Mouse (Mus musculus) stomach, embryonic 15.5 days (tissue): ENCODE data around the gene Coa3. TPM values are rescaled to one million over a fixed set of nuclear protein-coding genes. Genes with fewer than 3 reads are reported as not detected.

Source experiments
- ATAC-seq: fragments of 200-750 bp; cut with Nextera tagmentation; 2 replicates; pipeline ENCODE4 v1.8.0; 2017; ENCODE audit warnings: low read depth, moderate number of reproducible peaks, moderate TSS enrichment; ENCODE audit not compliant: insufficient read depth, low FRiP score
- H3K27ac ChIP-seq: fragments of 300-500 bp; sonication (generic); 2 replicates; pipeline ENCODE4 v1.5.1; 2015; ENCODE audit warnings: mild to moderate bottlenecking, inconsistent platforms
- H3K27me3 ChIP-seq: fragments of 300-500 bp; sonication (generic); replicated peaks from 2 replicates; pipeline ENCODE4 v1.6.1; 2015; ENCODE audit warnings: inconsistent platforms
- H3K36me3 ChIP-seq: fragments of 300-500 bp; sonication (generic); 2 replicates; pipeline ENCODE4 v1.6.1; 2015; ENCODE audit warnings: inconsistent platforms
- H3K4me1 ChIP-seq: fragments of 300-500 bp; sonication (generic); 2 replicates; pipeline ENCODE4 v1.6.1; 2015; ENCODE audit warnings: inconsistent platforms
- H3K4me2 ChIP-seq: fragments of 300-500 bp; sonication (generic); 2 replicates; pipeline ENCODE4 v1.6.1; 2015; ENCODE audit warnings: mild to moderate bottlenecking, inconsistent platforms
- H3K4me3 ChIP-seq: fragments of 300-500 bp; sonication (generic); replicated peaks from 2 replicates; pipeline ENCODE4 v1.5.1; 2015; ENCODE audit warnings: inconsistent platforms
- H3K9ac ChIP-seq: fragments of 300-500 bp; sonication (generic); 2 replicates; pipeline ENCODE4 v1.6.1; 2015; ENCODE audit warnings: inconsistent platforms
- H3K9me3 ChIP-seq: fragments of 300-500 bp; sonication (generic); 2 replicates; pipeline ENCODE4 v1.6.1; 2016; ENCODE audit warnings: inconsistent platforms
- WGBS: fragments of 180-500 bp; shearing (Covaris S2); methylation state at CpG from one replicate; pipeline ENCODE4 v1.1.7; 2015; 5-methylcytosine and 5-hydroxymethylcytosine counted together
- polyA plus RNA-seq: library from polyadenylated mRNA; unstranded; fragments of >200 nt; fragmentation: Nextera tagmentation; extraction: Ambion mirVana; gene quantifications from 2 replicates; pipeline ENCODE4 v1.2.1, GENCODE M21; 2015

Gene Coa3
- polyA plus RNA-seq, 1 experiment from 2014 or later: 202 TPM

GRCm38 (mm10) chr11:101260826-101261380 is 18.0 kb downstream of the Coa3 start:
- H3K4me1 ChIP-seq: peaks cover 54% of the 10 kb centered on the region
- no peak for ATAC-seq

GRCm38 (mm10) chr11:101259948-101260825 is 18.7 kb downstream of the Coa3 start, which contains the start of gene Wnk4:
Gene Wnk4 (plus strand): TSS chr11:101260567.
- H3K36me3 ChIP-seq: peaks cover 15% of the 10 kb centered on the region
- H3K9ac ChIP-seq: peak within 1 kb of the TSS; percentile 82
- H3K9me3 ChIP-seq: no peaks in the 10 kb centered on the region
- 1% methylated on average over 43 of the region's 43 CpGs for WGBS
- peak within 1 kb of the TSS; percentile 92 for H3K27ac ChIP-seq
- H3K27me3 ChIP-seq: peaks cover 24% of the 10 kb centered on the region
- H3K4me3 ChIP-seq: peak within 1 kb of the TSS; percentile 61
- peak; percentile 85 for ATAC-seq
- H3K4me1 ChIP-seq: peaks cover 52% of the 10 kb centered on the region
- peak within 1 kb of the TSS; percentile 94 for H3K4me2 ChIP-seq

More at GRCm38 (mm10) chr11:101260826-101261380, 18.0 kb downstream of the Coa3 start:
- Histone ChIP-seq H3K9ac (peak overlapping the region; percentile 82), H3K27ac (peak overlapping the region; percentile 92), H3K9me3 (no peaks in the 10 kb centered on the region), H3K27me3 (peaks cover 26% of the 10 kb centered on the region), H3K4me3 (peak overlapping the region; percentile 61), H3K36me3 (peaks cover 15% of the 10 kb centered on the region), H3K4me2 (peak overlapping the region; percentile 94)
- under 1% methylated on average over 30 of the region's 30 CpGs for WGBS

GRCm38 (mm10) chr11:101259261-101259712 is 19.6 kb downstream of the Coa3 start:
- peak overlapping the region; percentile 94 for H3K4me2 ChIP-seq
- ATAC-seq: peak; percentile 33
- H3K36me3 ChIP-seq: peaks cover 15% of the 10 kb centered on the region
- H3K4me3 ChIP-seq: peak overlapping the region; percentile 61
- peaks cover 18% of the 10 kb centered on the region for H3K27me3 ChIP-seq
- peaks cover 52% of the 10 kb centered on the region for H3K4me1 ChIP-seq
- H3K9ac ChIP-seq: no peak overlapping the region
- no peaks in the 10 kb centered on the region for H3K9me3 ChIP-seq
- 11% methylated on average over 6 of the region's 6 CpGs for WGBS
- peak overlapping the region; percentile 92 for H3K27ac ChIP-seq

GRCm38 (mm10) chr11:101255826-101256775 is 22.8 kb downstream of the Coa3 start:
- H3K4me1 ChIP-seq: peaks cover 38% of the 10 kb centered on the region
- no peak overlapping the region for H3K4me3 ChIP-seq
- 86% methylated on average over 13 of the region's 13 CpGs for WGBS
- H3K4me2 ChIP-seq: no peak overlapping the region
- no peak overlapping the region for H3K27ac ChIP-seq
- peaks cover 15% of the 10 kb centered on the region for H3K36me3 ChIP-seq
- no peak for ATAC-seq
- no peaks in the 10 kb centered on the region for H3K9me3 ChIP-seq
- H3K27me3 ChIP-seq: no peaks in the 10 kb centered on the region
- H3K9ac ChIP-seq: no peak overlapping the region

GRCm38 (mm10) chr11:101253613-101254389 is 25.1 kb downstream of the Coa3 start, which contains the start of gene Vps25:
Gene Vps25 (plus strand): TSS chr11:101253707.
- H3K4me1 ChIP-seq: peaks cover 23% of the 10 kb centered on the region
- H3K27ac ChIP-seq: peak within 1 kb of the TSS; percentile 93
- peaks cover 15% of the 10 kb centered on the region for H3K36me3 ChIP-seq
- ATAC-seq: peak; percentile 71
- no peaks in the 10 kb centered on the region for H3K27me3 ChIP-seq
- peak within 1 kb of the TSS; percentile 88 for H3K9ac ChIP-seq
- peak within 1 kb of the TSS; percentile 92 for H3K4me2 ChIP-seq
- peak within 1 kb of the TSS; percentile 87 for H3K4me3 ChIP-seq
- WGBS: under 1% methylated on average over 40 of the region's 40 CpGs
- H3K9me3 ChIP-seq: no peaks in the 10 kb centered on the region

- Histone ChIP-seq H3K9ac (peak overlapping the region; percentile 88; the same call in 1 of the 2 replicates), H3K4me2 (peak overlapping the region; percentile 92), H3K9me3 (no peaks in the 10 kb centered on the region), H3K36me3 (peaks cover 7% of the 10 kb centered on the region; the same call in 1 of the 2 replicates), H3K4me3 (peak overlapping the region; percentile 87), H3K27me3 (no peaks in the 10 kb centered on the region), H3K4me1 (peaks cover 17% of the 10 kb centered on the region), H3K27ac (peak overlapping the region; percentile 93)
- 4% methylated on average over 7 of the region's 7 CpGs for WGBS
- ATAC-seq: no peak
Measured at GRCm38 (mm10) chr11:101252941-101253340, 26.0 kb downstream of the Coa3 start.

GRCm38 (mm10) chr11:101251031-101251430 is 27.9 kb downstream of the Coa3 start:
- ATAC-seq: no peak
- Histone ChIP-seq H3K4me1 (peaks cover 25% of the 10 kb centered on the region), H3K9me3 (no peaks in the 10 kb centered on the region), H3K4me3 (no peak overlapping the region), H3K9ac (no peak overlapping the region), H3K36me3 (0 out of 2 replicates have a peak, but pooled peaks cover 1% of the 10 kb centered on the region), H3K27me3 (no peaks in the 10 kb centered on the region), H3K4me2 (no peak overlapping the region), H3K27ac (no peak overlapping the region)
- WGBS: 59% methylated on average over 2 of the region's 2 CpGs

- Histone ChIP-seq H3K27me3 (no peaks in the 10 kb centered on the region), H3K4me1 (peaks cover 17% of the 10 kb centered on the region; the same call in 1 of the 2 replicates), H3K4me3 (no peak overlapping the region; the same call in 1 of the 2 replicates), H3K27ac (peak overlapping the region; percentile 48; the same call in 1 of the 2 replicates), H3K4me2 (peak overlapping the region; percentile 94), H3K9ac (no peak overlapping the region), H3K36me3 (no peaks in the 10 kb centered on the region), H3K9me3 (no peaks in the 10 kb centered on the region)
- WGBS: 27% methylated on average over 14 of the region's 14 CpGs
- ATAC-seq: no peak
Measured at GRCm38 (mm10) chr11:101248258-101248994, 30.5 kb downstream of the Coa3 start.

- ATAC-seq: no peak
- Histone ChIP-seq H3K4me3 (peak overlapping the region; percentile 66), H3K27me3 (no peaks in the 10 kb centered on the region), H3K9ac (no peak overlapping the region), H3K27ac (no peak overlapping the region), H3K4me1 (peaks cover 13% of the 10 kb centered on the region; the same call in 1 of the 2 replicates), H3K9me3 (no peaks in the 10 kb centered on the region), H3K36me3 (no peaks in the 10 kb centered on the region), H3K4me2 (peak overlapping the region; percentile 94)
- WGBS: 81% methylated on average over 6 of the region's 6 CpGs
Measured at GRCm38 (mm10) chr11:101247521-101248030, 31.3 kb downstream of the Coa3 start.

GRCm38 (mm10) chr11:101246702-101247012 is 32.3 kb downstream of the Coa3 start:
- H3K4me2 ChIP-seq: peak overlapping the region; percentile 94
- no peaks in the 10 kb centered on the region for H3K36me3 ChIP-seq
- H3K9ac ChIP-seq: peak overlapping the region; percentile 63; the same call in 1 of the 2 replicates
- H3K27me3 ChIP-seq: no peaks in the 10 kb centered on the region
- H3K4me1 ChIP-seq: peaks cover 11% of the 10 kb centered on the region; the same call in 1 of the 2 replicates
- H3K4me3 ChIP-seq: peak overlapping the region; percentile 66
- peak overlapping the region; percentile 91 for H3K27ac ChIP-seq
- H3K9me3 ChIP-seq: no peaks in the 10 kb centered on the region
- ATAC-seq: 0 out of 2 replicates have a peak, but pooled peaks have one; percentile 12
- WGBS: 10% methylated on average over 7 of the region's 7 CpGs
